Mouse (Mus musculus): Measurements from ENCODE around the gene Ing5.
"Not testable (repeated sequence)": the region's sequence is repeated elsewhere in the genome, so short reads cannot be mapped to it uniquely, and the experiment has no call there.

Gene Ing5

GRCm38 (mm10) chr1:93803556-93804507 is at the start of gene Ing5:
Gene Ing5 (plus strand): TSS chr1:93803965.
- peak; percentile 100 for DNase-seq

GRCm38 (mm10) chr1:93754573-93755290 is 49.0 kb upstream of the Ing5 start, which contains the start of gene Thap4:
Gene Thap4 (minus strand): TSS chr1:93754864.
- peak; percentile 93 for DNase-seq

- DNase-seq: no peak
Observed at GRCm38 (mm10) chr1:93755291-93755610, 48.5 kb upstream of the Ing5 start.

- DNase-seq: no peak
Observed at GRCm38 (mm10) chr1:93755618-93756017, 48.1 kb upstream of the Ing5 start.

- peak; percentile 20 for DNase-seq
Observed at GRCm38 (mm10) chr1:93756154-93756553, 47.6 kb upstream of the Ing5 start.

GRCm38 (mm10) chr1:93760076-93760475 is 43.7 kb upstream of the Ing5 start:
- no peak for DNase-seq

GRCm38 (mm10) chr1:93763531-93763930 is 40.2 kb upstream of the Ing5 start:
- not testable (repeated sequence) for DNase-seq

- DNase-seq: no peak
Observed at GRCm38 (mm10) chr1:93764871-93765591, 38.7 kb upstream of the Ing5 start.

- no peak for DNase-seq
Observed at GRCm38 (mm10) chr1:93767600-93767999, 36.2 kb upstream of the Ing5 start.

- DNase-seq: no peak
Observed at GRCm38 (mm10) chr1:93769901-93770300, 33.9 kb upstream of the Ing5 start.

- DNase-seq: no peak
Observed at GRCm38 (mm10) chr1:93776686-93777085, 27.1 kb upstream of the Ing5 start.

GRCm38 (mm10) chr1:93786912-93787311 is 16.9 kb upstream of the Ing5 start:
- DNase-seq: no peak

GRCm38 (mm10) chr1:93794526-93794925 is 9.2 kb upstream of the Ing5 start:
- no peak for DNase-seq

- no peak for DNase-seq
Observed at GRCm38 (mm10) chr1:93795886-93796285, 7.9 kb upstream of the Ing5 start.

GRCm38 (mm10) chr1:93800670-93801503 is 2.9 kb upstream of the Ing5 start:
- DNase-seq: peak; percentile 69

GRCm38 (mm10) chr1:93801741-93802238 is 2.0 kb upstream of the Ing5 start, which contains the start of gene Dtymk:
Gene Dtymk (minus strand): TSS chr1:93801934.
- DNase-seq: peak; percentile 95

- peak; percentile 56 for DNase-seq
Observed at GRCm38 (mm10) chr1:93802771-93803170, 994 bp upstream of the Ing5 start.

GRCm38 (mm10) chr1:93804818-93805217 is 1.1 kb downstream of the Ing5 start:
- no peak for DNase-seq

- peak; percentile 68 for DNase-seq
Observed at GRCm38 (mm10) chr1:93805221-93805951, 1.6 kb downstream of the Ing5 start.

GRCm38 (mm10) chr1:93808871-93809270 is 5.1 kb downstream of the Ing5 start:
- no peak for DNase-seq

GRCm38 (mm10) chr1:93810011-93810410 is 6.2 kb downstream of the Ing5 start:
- DNase-seq: peak; percentile 37
